Mouse (Mus musculus) kidney, postnatal 14 days (tissue): ENCODE data around the gene 0610030E20Rik.
A peak's percentile ranks its signal among the peaks of the same experiment; 100 is the strongest.

ENCODE experiments used
- DNase-seq: peaks from one replicate; pipeline ENCODE4 v3.0.0; 2022; ENCODE audit warnings: mixed read lengths

0610030E20Rik gene

DNA sequence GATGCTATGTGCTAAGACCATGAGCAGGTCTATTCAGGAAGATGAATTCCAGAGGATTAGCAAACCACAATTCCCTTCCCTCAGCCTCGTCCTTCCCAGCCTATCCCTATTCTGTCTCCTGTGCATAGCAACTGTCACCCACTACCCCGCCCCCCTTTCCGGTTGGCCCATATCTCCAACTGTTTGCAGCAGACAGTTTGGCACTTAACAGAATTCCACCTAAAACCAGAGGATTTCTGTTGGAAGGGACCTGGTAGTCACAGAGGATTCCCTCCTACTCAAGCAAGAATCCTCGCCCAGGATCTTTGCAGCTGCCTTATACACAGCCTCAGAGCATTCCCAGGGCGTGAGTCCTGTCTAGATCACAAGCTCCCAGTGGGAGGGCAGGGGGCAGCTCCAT, 24.0 kb downstream of the 0610030E20Rik start:
- peak; percentile 66 for DNase-seq

DNA sequence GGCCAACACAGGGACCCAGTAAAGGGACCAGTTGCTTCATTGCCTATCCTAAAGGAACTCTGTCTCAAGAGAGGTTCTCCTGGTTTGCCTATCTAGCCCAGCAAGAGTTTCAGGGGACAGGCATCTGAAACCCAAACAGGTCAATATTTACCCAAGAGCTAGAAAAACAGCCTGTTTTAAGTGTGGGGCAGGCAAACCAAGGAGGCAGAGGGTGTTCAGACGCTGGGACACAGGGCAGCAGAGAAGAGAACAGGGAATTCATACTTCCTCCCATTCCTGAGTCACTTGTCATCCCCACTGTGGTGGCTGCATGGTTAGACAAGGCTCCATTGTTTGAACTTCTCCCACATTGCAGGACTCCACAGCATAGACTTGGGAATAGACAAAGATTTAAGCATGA, 24.5 kb downstream of the 0610030E20Rik start:
- DNase-seq: no peak

DNA sequence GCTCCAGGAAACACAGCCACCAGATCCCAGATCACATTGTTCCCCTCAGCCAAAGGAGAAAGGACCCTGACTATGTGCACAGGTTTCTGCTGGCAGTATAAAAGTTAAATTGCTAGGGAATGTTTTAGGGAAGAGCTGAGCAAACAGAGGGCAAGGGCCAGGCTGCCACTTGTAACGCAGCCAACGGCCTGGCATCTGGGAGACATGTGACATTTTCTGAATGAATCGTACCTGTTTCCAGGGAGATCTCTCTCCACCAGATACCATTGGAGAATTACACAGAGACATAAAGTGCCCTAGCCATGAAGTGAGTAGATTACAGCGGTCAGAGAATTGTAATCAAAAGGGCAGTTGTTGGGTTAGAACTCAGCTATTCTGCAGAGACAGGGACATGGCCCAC, 26.1 kb downstream of the 0610030E20Rik start:
- DNase-seq: no peak

- DNase-seq: no peak
Observed at GRCm38 (mm10) chr6:72374206-72374605, 27.1 kb downstream of the 0610030E20Rik start.

- DNase-seq: no peak
Observed at GRCm38 (mm10) chr6:72374820-72375563, 27.9 kb downstream of the 0610030E20Rik start.

- DNase-seq: no peak
Observed at GRCm38 (mm10) chr6:72378510-72379234, 31.6 kb downstream of the 0610030E20Rik start.

- peak; percentile 62 for DNase-seq
Observed at GRCm38 (mm10) chr6:72379377-72380130, 32.4 kb downstream of the 0610030E20Rik start.

DNA sequence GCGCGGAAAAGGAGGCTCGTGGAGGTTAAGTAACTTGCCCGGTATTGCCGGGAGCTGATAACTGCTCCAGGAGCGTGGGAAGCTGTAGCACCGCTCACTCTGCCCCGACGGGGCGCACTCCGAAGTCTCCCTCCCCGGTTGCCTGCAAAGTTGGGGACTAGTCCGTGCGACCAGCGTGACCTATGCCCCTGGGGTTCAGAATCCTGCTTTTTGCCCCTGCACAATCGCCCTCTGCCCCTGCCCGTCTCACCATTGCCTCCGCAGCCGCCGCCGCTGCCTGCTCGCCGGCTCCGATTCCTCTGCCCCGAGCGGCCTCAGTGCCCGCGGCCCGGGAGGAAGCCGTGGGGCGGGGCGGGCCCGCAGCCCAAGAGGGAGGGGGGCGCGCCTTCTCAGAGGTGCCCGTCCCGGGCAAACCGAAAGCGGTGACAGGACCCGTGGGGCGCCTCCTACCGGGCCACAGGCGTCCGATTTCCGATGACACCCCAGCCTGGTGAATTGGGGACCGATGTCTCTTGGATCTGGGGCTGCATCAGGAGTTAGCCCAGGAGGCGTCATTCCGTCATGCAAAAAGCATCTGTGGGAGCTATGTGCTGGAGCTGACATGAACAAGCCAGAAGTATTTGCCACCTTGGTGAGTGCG, 33.1 kb downstream of the 0610030E20Rik start, which contains the start of gene Vamp5:
Vamp5 (minus strand) TSS at position 338 of the 640 bp plus-strand sequence.
- DNase-seq: peak; percentile 91

DNA sequence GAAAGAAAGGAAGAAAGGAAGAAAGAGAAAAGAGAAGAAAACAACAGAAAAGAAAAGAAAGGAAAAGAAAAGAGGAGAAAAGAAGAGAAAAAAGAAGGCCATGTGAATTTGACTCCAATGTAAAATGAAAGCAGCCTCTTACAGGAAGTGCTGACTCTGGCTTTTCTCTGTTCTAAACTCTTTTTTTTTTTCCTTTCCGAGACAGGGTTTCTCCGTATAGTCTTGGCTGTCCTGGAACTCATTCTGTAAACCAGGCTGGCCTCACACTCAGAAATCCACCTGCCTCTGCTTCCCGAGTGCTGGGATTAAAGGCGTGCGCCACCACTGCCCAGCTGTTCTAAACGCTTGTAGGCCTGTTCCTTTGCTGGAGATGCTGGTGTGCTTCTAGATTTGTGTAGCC, 35.4 kb downstream of the 0610030E20Rik start:
- DNase-seq: no peak

DNA sequence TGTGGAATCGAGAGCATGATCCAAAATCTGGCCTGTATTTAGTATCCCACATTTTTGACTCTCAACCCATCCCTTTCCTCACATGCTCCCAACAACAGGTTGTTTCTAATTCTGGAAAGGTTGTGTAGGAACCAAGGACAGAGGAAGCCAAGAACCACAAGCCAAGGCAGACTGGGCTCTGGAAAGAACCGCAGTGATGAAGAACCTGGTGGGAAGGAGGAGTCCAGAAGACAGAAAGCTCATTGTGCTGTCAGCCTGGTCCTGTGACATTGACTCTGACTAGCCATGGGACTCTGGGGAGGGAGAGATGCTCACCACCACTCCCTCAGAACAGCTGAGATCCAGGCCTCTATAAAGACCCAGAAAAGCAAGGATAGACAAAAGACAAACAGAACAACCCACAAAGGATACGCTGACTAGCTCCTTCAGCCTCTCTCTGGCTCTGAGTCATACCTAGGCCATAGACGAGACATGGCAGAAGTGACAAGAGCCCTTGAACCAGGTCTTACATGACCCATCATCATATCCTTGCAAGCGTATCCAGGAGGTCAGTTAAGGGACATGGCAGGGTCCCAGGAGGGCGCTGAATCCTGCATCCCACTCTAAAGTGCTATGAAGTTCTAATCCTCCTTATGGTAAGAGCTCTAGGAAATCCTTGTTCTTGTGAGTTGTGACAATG, 36.2 kb downstream of the 0610030E20Rik start:
- no peak for DNase-seq

DNA sequence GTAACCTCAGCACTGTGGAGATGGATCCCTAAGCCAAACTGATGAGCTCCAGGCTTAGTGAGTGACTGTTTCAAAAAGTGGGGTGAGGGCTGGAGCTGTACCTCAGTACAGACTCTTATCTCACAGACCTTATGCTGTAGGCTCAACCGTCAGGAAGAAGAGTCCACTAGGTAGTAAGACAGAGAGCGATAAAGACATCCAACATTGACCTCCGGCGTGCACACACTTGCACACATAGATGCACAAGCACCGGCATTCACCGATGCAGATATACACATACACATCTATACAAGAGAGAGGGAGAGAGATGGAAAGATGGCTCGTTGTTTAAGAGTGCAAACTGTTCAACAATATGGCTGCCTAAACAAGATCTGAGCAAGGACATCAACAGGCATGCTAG, 36.8 kb downstream of the 0610030E20Rik start:
- no peak for DNase-seq

- DNase-seq: no peak
Observed at GRCm38 (mm10) chr6:72385258-72385657, 38.1 kb downstream of the 0610030E20Rik start.

DNA sequence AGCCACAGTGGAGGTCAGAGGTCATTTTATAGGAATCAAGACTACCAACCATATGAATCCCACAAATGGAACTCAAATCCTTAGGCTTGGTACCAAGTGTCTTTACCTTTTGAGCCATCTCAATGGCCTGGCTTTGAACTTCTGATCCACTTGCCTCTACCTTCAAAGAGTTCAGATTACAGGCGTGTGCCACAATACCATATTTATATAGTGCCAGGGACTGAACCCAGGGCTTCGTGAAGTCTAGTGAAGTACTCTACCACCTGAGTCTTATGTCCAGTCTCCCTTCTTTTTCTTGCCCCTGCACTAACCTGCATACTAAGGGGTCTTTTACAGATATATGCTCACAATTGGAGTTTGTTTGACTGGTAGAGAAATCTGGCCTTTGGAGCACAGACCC, 39.4 kb downstream of the 0610030E20Rik start:
- no peak for DNase-seq

DNA sequence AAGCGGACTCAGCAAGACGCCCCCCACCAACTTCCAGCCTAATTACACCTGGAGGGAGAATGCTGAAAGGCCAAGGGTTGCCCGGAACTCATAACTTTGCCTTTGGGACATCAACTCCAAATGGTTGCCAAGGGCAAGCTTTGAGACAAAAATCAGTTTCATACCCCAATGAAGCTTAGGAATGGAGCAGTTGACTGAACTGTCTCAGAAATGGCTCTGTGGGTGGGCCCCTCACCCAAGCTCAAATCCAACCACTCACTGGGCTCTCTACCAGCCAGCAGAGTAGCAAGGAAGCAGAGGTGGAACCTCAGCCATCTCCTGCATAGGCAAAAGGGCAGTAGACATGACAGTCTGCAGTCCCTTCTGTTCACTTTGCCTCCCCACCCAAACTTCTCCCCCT, 40.7 kb downstream of the 0610030E20Rik start:
- DNase-seq: no peak

DNA sequence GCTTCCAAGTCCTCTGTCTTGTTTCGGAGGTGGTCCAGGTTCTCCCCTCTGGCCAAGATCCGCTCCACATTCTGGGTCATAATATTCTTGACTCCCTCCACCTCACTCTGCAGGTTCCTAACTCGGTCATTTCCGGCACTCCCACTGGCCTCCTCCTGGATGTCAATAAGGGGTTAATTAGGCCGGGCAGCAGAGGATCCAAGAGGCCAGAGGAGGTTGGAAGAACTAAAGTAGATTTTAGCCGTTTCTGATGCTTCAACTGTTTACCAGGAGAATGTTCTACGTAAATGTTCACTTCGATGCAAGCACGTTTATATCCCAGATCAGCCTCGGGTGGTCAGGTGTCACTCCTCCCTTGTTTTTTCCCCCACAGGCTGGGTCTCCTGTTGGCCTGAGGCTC, 41.1 kb downstream of the 0610030E20Rik start:
- no peak for DNase-seq

DNA sequence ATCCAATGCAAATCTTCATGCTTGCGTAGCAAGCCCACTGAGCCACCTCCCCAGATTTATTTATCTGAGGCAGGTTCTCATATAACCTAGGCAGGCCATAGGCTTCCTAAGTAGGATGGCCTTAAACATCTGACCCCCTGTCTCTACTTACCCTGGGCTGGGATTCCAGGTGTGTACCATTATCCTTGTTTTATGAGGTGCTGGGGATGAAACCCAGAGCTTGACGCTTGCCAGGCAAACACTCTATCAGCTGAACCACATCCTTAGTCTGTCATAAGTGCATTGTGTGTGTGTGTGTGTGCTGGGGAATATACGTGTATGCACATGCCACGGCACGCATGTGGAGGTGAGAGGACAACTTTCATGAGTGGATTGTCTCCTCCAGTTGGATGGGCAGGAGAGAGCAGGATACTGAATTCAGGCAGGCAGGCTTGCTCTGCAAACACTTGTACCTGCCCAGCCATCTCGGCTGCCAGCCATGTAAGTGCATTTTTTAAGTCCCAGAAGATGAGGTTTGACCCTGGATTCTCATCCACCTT, 41.7 kb downstream of the 0610030E20Rik start:
- DNase-seq: no peak

DNA sequence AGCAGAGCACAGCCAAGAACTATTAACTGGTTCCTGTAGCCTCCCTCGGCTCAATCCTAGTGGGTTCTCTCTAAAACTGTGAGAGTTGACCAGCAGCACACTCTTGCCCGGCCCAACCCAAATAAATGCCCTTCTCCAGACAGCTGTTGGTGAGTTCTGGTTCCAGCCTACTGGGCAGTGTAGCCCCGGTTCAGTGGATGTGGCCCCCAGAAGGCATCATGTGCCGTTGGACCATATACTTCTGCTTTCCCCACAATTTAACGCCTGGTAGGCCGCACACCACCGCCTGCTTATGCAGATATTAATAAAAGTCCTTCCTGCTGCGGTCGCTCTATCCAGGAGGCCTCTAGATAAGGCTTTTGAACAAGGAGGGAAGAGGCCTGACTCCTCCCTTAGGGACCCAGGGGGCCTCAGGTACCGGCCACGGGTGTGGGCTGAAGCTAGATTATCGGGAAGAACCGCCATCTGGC, 42.4 kb downstream of the 0610030E20Rik start:
- peak; percentile 56 for DNase-seq

GRCm38 (mm10) chr6:72389941-72390771, 43.0 kb downstream of the 0610030E20Rik start, which contains the start of gene Vamp8:
Vamp8 (minus strand) TSS chr6:72390703.
- DNase-seq: peak; percentile 93

- DNase-seq: peak; percentile 95
Observed at GRCm38 (mm10) chr6:72390795-72391521, 43.8 kb downstream of the 0610030E20Rik start.

DNA sequence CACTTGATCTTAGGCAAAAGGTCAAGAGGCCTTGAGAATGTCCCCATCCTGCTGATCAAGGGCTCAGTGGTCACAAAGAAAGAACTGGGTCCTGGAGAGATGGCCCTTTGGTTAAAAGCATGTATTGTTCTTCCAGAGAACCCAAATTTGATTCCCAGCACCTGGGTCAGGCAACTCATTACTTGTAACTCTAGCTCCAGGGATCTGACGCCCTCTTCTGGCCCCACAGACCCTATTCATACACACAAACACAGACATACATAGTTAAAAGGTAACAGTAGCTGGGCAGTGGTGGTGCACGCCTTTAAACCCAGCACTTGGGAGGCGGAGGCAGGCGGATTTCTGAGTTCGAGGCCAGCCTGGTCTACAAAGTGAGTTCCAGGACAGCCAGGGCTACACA, 45.2 kb downstream of the 0610030E20Rik start:
- no peak for DNase-seq
